ENCODE assay signal across 8 mouse cellular contexts in the genomic region with DNA sequence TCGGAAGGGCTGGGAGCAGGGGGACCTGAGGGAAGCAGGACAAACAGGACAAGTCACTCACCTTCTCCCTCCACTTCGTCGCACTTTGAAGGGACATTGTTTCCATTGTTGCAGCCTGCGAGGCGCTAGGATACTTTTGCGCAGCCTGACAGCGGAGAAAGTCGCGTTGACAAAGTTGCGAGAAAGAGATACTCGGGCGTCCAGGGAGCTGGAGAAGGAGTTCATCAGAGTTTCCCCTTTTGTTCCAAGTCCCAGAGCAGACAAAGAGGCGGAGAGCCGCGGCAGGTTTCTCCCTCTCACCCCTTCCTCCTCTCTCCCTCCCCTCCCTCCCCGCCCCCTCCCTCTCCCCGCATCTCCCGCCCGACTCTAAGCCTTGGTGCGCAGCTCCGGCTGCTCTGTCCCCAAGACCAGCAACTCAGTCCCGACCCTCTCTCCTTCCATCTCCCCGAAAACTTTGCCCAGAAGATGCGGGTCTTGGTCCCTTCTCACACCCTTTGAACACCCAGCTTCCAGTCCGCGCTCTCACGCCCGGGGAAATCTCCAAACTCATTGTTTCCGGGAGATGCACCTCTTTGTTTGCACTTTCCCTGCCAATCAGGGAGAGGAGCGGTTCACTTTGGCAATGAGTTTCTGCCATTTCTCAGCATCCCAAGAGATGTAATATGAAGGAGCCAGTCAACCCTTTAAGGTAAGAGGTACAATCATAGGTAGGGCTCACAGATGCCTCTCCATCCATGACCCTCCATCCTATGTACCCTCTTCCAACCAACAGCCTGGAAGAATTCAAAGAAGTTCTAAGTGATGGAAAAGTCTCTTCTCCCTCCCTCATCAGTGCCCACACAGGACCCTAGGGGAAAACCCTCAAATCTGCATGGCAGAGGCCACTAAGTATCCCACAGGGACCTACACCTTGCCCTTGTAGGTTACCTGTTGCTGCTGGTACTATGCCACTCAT.
DNase-seq lines count a peak whose midpoint lies in the region; ATAC-seq and TF ChIP-seq lines count a peak whose summit lies in the region.

No protein-coding gene starts in this region.

- peak overlapping the region; percentile 60 for H3K9ac ChIP-seq in hindbrain, embryonic 14.5 days
- no peak overlapping the region for H3K9ac ChIP-seq in liver, postnatal 0 days (replicated peaks)

- TF ChIP-seq EP300 in liver, postnatal 0 days (IDR thresholded peaks at IDR 0.05; ENCODE audit: low read depth), result no peak

- peak; percentile 64 for ATAC-seq in hindbrain, embryonic 14.5 days (ENCODE audit: low FRiP score)
- ATAC-seq in liver, postnatal 0 days, result no peak

- peak; percentile 27 for DNase-seq in ovary, postnatal 36 days (ENCODE audit: low spot score)
- DNase-seq in ovary, adult 18-20 months (ENCODE audit: low spot score), result no peak
- DNase-seq in forebrain, embryonic 10.5 days (ENCODE audit: extremely low spot score, low spot score), result peak; percentile 75
- DNase-seq in hindbrain, embryonic 14.5 days (ENCODE audit: low spot score), result peak; percentile 42
- DNase-seq in liver, postnatal 0 days, result no peak
- DNase-seq in retina, postnatal 1 day, result peak; percentile 67
- DNase-seq in T-cell, adult 2 months (ENCODE audit: low spot score), result no peak
- no peak for DNase-seq in right cerebral cortex, postnatal 25 days

- H3K4me1 ChIP-seq in forebrain, embryonic 10.5 days, result peaks cover 69% of the 10 kb centered on the region
- peaks cover 35% of the 10 kb centered on the region for H3K4me1 ChIP-seq in hindbrain, embryonic 14.5 days (replicated peaks; ENCODE audit: control insufficient read depth, insufficient read depth, low read length)
- no peaks in the 10 kb centered on the region for H3K4me1 ChIP-seq in liver, postnatal 0 days (ENCODE audit: insufficient read depth)

- H3K36me3 ChIP-seq in forebrain, embryonic 10.5 days (replicated peaks), result peaks cover 10% of the 10 kb centered on the region; the same call in 1 of the 2 replicates
- H3K36me3 ChIP-seq in hindbrain, embryonic 14.5 days (replicated peaks; ENCODE audit: control insufficient read depth, insufficient read depth), result no peaks in the 10 kb centered on the region
- H3K36me3 ChIP-seq in liver, postnatal 0 days (replicated peaks; ENCODE audit: insufficient read depth, low read length), result no peaks in the 10 kb centered on the region

- under 1% methylated on average over 27 of the region's 30 CpGs for WGBS in forebrain, embryonic 10.5 days
- WGBS in hindbrain, embryonic 14.5 days, result under 1% methylated on average over 27 of the region's 30 CpGs
- WGBS in liver, postnatal 0 days (ENCODE audit: insufficient replicate concordance), result 1% methylated on average over 30 of the region's 30 CpGs

- H3K4me2 ChIP-seq in hindbrain, embryonic 14.5 days (replicated peaks), result peak overlapping the region; percentile 79
- H3K4me2 ChIP-seq in liver, postnatal 0 days (ENCODE audit: low read depth, low read length), result peak overlapping the region; percentile 68

- peaks cover 40% of the 10 kb centered on the region for H3K27me3 ChIP-seq in forebrain, embryonic 10.5 days (ENCODE audit: poor library complexity, severe bottlenecking)
- no peaks in the 10 kb centered on the region; the same call in 1 of the 2 replicates for H3K27me3 ChIP-seq in hindbrain, embryonic 14.5 days (ENCODE audit: control insufficient read depth, insufficient read depth, low read length)
- peaks cover 58% of the 10 kb centered on the region for H3K27me3 ChIP-seq in liver, postnatal 0 days (ENCODE audit: insufficient read depth, low read length)

- H3K4me3 ChIP-seq in forebrain, embryonic 10.5 days, result peak overlapping the region; percentile 69
- peak overlapping the region; percentile 53 for H3K4me3 ChIP-seq in hindbrain, embryonic 14.5 days (replicated peaks; ENCODE audit: low read length)
- H3K4me3 ChIP-seq in liver, postnatal 0 days (ENCODE audit: low read depth, low read length), result peak overlapping the region; percentile 45

- TF ChIP-seq CTCF in liver, postnatal 0 days (IDR thresholded peaks at IDR 0.05; ENCODE audit: low read depth), result no peak

- H3K27ac ChIP-seq in forebrain, embryonic 10.5 days, result peak overlapping the region; percentile 94
- H3K27ac ChIP-seq in hindbrain, embryonic 14.5 days, result no peak overlapping the region
- H3K27ac ChIP-seq in liver, postnatal 0 days (ENCODE audit: low read depth), result no peak overlapping the region

- 0 out of 2 replicates have a peak, but pooled peaks cover 6% of the 10 kb centered on the region for H3K9me3 ChIP-seq in forebrain, embryonic 10.5 days
- H3K9me3 ChIP-seq in hindbrain, embryonic 14.5 days (ENCODE audit: control insufficient read depth, low read length), result no peaks in the 10 kb centered on the region
- H3K9me3 ChIP-seq in liver, postnatal 0 days (ENCODE audit: low read length), result no peaks in the 10 kb centered on the region

Comparison
In these comparisons a context has a peak if more than half of its experiments do, and no peak if none do; other contexts are left out.
1. DNase-seq: peak in ovary, postnatal 36 days (single experiment), forebrain, embryonic 10.5 days (single experiment), hindbrain, embryonic 14.5 days (single experiment) and retina, postnatal 1 day (single experiment); none in ovary, adult 18-20 months (single experiment), liver, postnatal 0 days (single experiment), T-cell, adult 2 months (single experiment) and right cerebral cortex, postnatal 25 days (single experiment).
2. Peak in every context shown above with its lines, with median percentiles within 50 percentile points of each other: H3K4me3 ChIP-seq.